10 mouse cellular contexts compared by ENCODE assay signal in the genomic region with DNA sequence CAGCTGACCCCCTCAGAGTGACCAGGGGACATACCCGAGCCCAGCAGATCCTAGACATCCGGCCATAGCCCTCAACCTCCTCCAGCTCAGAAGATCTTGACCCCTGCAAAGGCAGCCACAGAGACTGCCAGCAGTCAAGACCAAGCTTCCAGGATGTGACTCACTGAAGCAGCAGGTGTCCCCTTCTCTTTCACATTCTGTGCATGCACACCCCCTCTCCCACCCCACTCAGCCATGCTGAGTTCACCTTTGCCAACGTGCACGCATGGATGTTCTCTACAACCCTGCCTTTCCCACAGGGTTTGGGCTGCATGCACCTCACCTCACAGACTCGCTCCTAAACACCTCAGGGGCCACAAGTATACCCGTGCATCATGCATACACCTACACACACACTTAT. TPM values are rescaled to one million over a fixed set of nuclear protein-coding genes. Genes with fewer than 3 reads are reported as not detected.
DNase-seq lines count a peak whose midpoint lies in the region; ATAC-seq and TF ChIP-seq lines count a peak whose summit lies in the region.
"Had no signal": no experiment of that assay in that cellular context is flagged by ENCODE, and none has a peak within 500 bp of the region (broad histone marks: within the 10 kb centered on the region; RNA-seq: fewer than 3 reads in every experiment).

No protein-coding gene starts in this region.

- peaks cover 20% of the 10 kb centered on the region for H3K4me1 ChIP-seq in heart, embryonic 12.5 days (replicated peaks)
- peaks cover 51% of the 10 kb centered on the region for H3K4me1 ChIP-seq in liver, postnatal 0 days (ENCODE audit: insufficient read depth)
- H3K4me1 ChIP-seq in midbrain, embryonic 16.5 days (ENCODE audit: control insufficient read depth, insufficient read depth, low read length) = peaks cover 4% of the 10 kb centered on the region; the same call in 1 of the 2 replicates

- TF ChIP-seq EP300 in liver, postnatal 0 days (IDR thresholded peaks at IDR 0.05; ENCODE audit: low read depth) = no peak

- H3K27ac ChIP-seq in heart, embryonic 12.5 days (ENCODE audit: poor library complexity, severe bottlenecking) = 0 out of 2 replicates have a peak overlapping the region, but pooled peaks have one; percentile 1
- peak overlapping the region; percentile 84; the same call in 1 of the 2 replicates for H3K27ac ChIP-seq in liver, postnatal 0 days (ENCODE audit: low read depth)
- no peak overlapping the region for H3K27ac ChIP-seq in midbrain, embryonic 16.5 days (ENCODE audit: low read length)
- H3K27ac ChIP-seq: midbrain, embryonic 13.5 days had no signal

- no peaks in the 10 kb centered on the region for H3K9me3 ChIP-seq in heart, embryonic 12.5 days (replicated peaks)
- no peaks in the 10 kb centered on the region for H3K9me3 ChIP-seq in liver, postnatal 0 days (ENCODE audit: low read length)
- no peaks in the 10 kb centered on the region for H3K9me3 ChIP-seq in midbrain, embryonic 16.5 days (replicated peaks; ENCODE audit: control insufficient read depth, low read length, poor library complexity, severe bottlenecking)
- H3K9me3 ChIP-seq: midbrain, embryonic 13.5 days had no signal

- no peak overlapping the region for H3K9ac ChIP-seq in heart, embryonic 12.5 days
- H3K9ac ChIP-seq in liver, postnatal 0 days (replicated peaks) = no peak overlapping the region; the same call in 1 of the 2 replicates
- H3K9ac ChIP-seq in midbrain, embryonic 16.5 days (ENCODE audit: low read depth, low read length) = no peak overlapping the region
- H3K9ac ChIP-seq: midbrain, embryonic 13.5 days had no signal

- no peaks in the 10 kb centered on the region for H3K36me3 ChIP-seq in heart, embryonic 12.5 days
- H3K36me3 ChIP-seq in liver, postnatal 0 days (replicated peaks; ENCODE audit: insufficient read depth, low read length) = peaks cover 3% of the 10 kb centered on the region; the same call in 1 of the 2 replicates
- no peaks in the 10 kb centered on the region for H3K36me3 ChIP-seq in midbrain, embryonic 16.5 days (ENCODE audit: control insufficient read depth, insufficient read depth, low read length)
- H3K36me3 ChIP-seq: midbrain, embryonic 13.5 days had no signal

- no peak overlapping the region for H3K4me3 ChIP-seq in heart, embryonic 12.5 days
- peak overlapping the region; percentile 18 for H3K4me3 ChIP-seq in liver, postnatal 0 days (ENCODE audit: low read depth, low read length)
- no peak overlapping the region for H3K4me3 ChIP-seq in midbrain, embryonic 16.5 days (ENCODE audit: low read depth, low read length)
- H3K4me3 ChIP-seq: midbrain, embryonic 13.5 days had no signal

- 74% methylated on average over 6 of the region's 6 CpGs for WGBS in heart, embryonic 12.5 days
- WGBS in liver, postnatal 0 days (ENCODE audit: insufficient replicate concordance) = 50% methylated on average over 6 of the region's 6 CpGs
- WGBS in midbrain, embryonic 16.5 days = 81% methylated on average over 6 of the region's 6 CpGs

- no peak for ATAC-seq in heart, embryonic 12.5 days (ENCODE audit: insufficient number of reproducible peaks, low FRiP score)
- ATAC-seq in activated CD4-positive, CD25-positive, alpha-beta regulatory T cell, adult 4 months = peak; percentile 23
- ATAC-seq in liver, postnatal 0 days = no peak
- ATAC-seq in midbrain, embryonic 16.5 days = no peak
- ATAC-seq: midbrain, embryonic 13.5 days had no signal

- peak overlapping the region; percentile 36 for H3K4me2 ChIP-seq in heart, embryonic 12.5 days
- peak overlapping the region; percentile 58 for H3K4me2 ChIP-seq in liver, postnatal 0 days (ENCODE audit: low read depth, low read length)
- H3K4me2 ChIP-seq in midbrain, embryonic 16.5 days (ENCODE audit: low read length) = no peak overlapping the region
- H3K4me2 ChIP-seq: midbrain, embryonic 13.5 days had no signal

- peaks cover 61% of the 10 kb centered on the region for H3K27me3 ChIP-seq in heart, embryonic 12.5 days (replicated peaks)
- H3K27me3 ChIP-seq in liver, postnatal 0 days (ENCODE audit: insufficient read depth, low read length) = peaks cover 3% of the 10 kb centered on the region; the same call in 1 of the 2 replicates
- H3K27me3 ChIP-seq in midbrain, embryonic 16.5 days (ENCODE audit: control insufficient read depth, insufficient read depth, low read depth, low read length) = peaks cover 28% of the 10 kb centered on the region

- no peak for DNase-seq in heart, adult 8-10 months (ENCODE audit: low spot score)
- peak; percentile 83 for DNase-seq in 416B (ENCODE audit: low read depth)
- no peak for DNase-seq in liver, postnatal 0 days
- DNase-seq in testis, postnatal 10 days (ENCODE audit: low spot score) = no peak
- no peak for DNase-seq in right cerebral cortex, postnatal 36 days (ENCODE audit: low spot score in 2 of 2)
- DNase-seq: cerebellum, adult 9-11 months had no signal

- no peak for TF ChIP-seq CTCF in liver, postnatal 0 days (IDR thresholded peaks at IDR 0.05; ENCODE audit: low read depth)

RNA-seq across cellular contexts. Expression of a gene that starts 4.4 kb away (rescaled TPM):
- 2.2 and 2.9 TPM in 2 replicates for polyA plus RNA-seq in heart, embryonic 12.5 days (2016; fragmentation: Nextera tagmentation; extraction: Ambion mirVana)
- 1 to 10 TPM; 4.8 to 6.5 (median 5.6) TPM for total RNA-seq in heart, adult 8-10 months (2022)
- polyA plus RNA-seq in activated CD4-positive, CD25-positive, alpha-beta regulatory T cell, adult 4 months (2017; shearing (Covaris generic)) = 100 to 1,000 TPM; 163 to 179 TPM
- polyA plus RNA-seq in liver, postnatal 0 days (2015; fragmentation: Nextera tagmentation; extraction: Ambion mirVana) = 18.0 and 20.1 TPM in 2 replicates
- polyA plus RNA-seq in midbrain, embryonic 16.5 days (2015; fragmentation: Nextera tagmentation; extraction: Ambion mirVana) = 1.7 and 2.0 TPM in 2 replicates

RNA-seq across cellular contexts. Expression of a gene that starts 18.0 kb away (rescaled TPM):
- 0.41 and 0.50 TPM in 2 replicates for polyA plus RNA-seq in heart, embryonic 12.5 days (2016; fragmentation: Nextera tagmentation; extraction: Ambion mirVana)
- under 1 TPM; 0.19 to 0.35 (median 0.27) TPM for total RNA-seq in heart, adult 8-10 months (2022)
- polyA plus RNA-seq in activated CD4-positive, CD25-positive, alpha-beta regulatory T cell, adult 4 months (2017; shearing (Covaris generic)) = 100 to 1,000 TPM; 365 to 380 TPM
- polyA plus RNA-seq in liver, postnatal 0 days (2015; fragmentation: Nextera tagmentation; extraction: Ambion mirVana) = 1.4 and 1.5 TPM in 2 replicates
- 0.06 TPM in 1 of 2 replicates, not detected in the other for polyA plus RNA-seq in midbrain, embryonic 16.5 days (2015; fragmentation: Nextera tagmentation; extraction: Ambion mirVana)

RNA-seq across cellular contexts. Expression of a gene that starts 21.6 kb away (rescaled TPM):
- polyA plus RNA-seq in heart, embryonic 12.5 days (2016; fragmentation: Nextera tagmentation; extraction: Ambion mirVana) = 0.09 and 0.30 TPM in 2 replicates
- under 1 TPM in 3 of 4 experiments, not detected in 1; 0.08 to 0.41 (median 0.14) TPM for total RNA-seq in heart, adult 8-10 months (2022)
- polyA plus RNA-seq in activated CD4-positive, CD25-positive, alpha-beta regulatory T cell, adult 4 months (2017; shearing (Covaris generic)) = not detected
- 1.4 and 1.8 TPM in 2 replicates for polyA plus RNA-seq in liver, postnatal 0 days (2015; fragmentation: Nextera tagmentation; extraction: Ambion mirVana)
- polyA plus RNA-seq in midbrain, embryonic 16.5 days (2015; fragmentation: Nextera tagmentation; extraction: Ambion mirVana) = 0.28 and 0.42 TPM in 2 replicates

RNA-seq across cellular contexts. Expression of a gene that starts 26.2 kb away (rescaled TPM):
- polyA plus RNA-seq in heart, embryonic 12.5 days (2016; fragmentation: Nextera tagmentation; extraction: Ambion mirVana) = 58.0 and 65.9 TPM in 2 replicates
- total RNA-seq in heart, adult 8-10 months (2022) = 10 to 100 TPM; 28.0 to 35.8 (median 29.7) TPM
- 1 to 10 TPM; 5.2 to 5.3 TPM for polyA plus RNA-seq in activated CD4-positive, CD25-positive, alpha-beta regulatory T cell, adult 4 months (2017; shearing (Covaris generic))
- polyA plus RNA-seq in liver, postnatal 0 days (2015; fragmentation: Nextera tagmentation; extraction: Ambion mirVana) = 57.9 and 71.0 TPM in 2 replicates
- polyA plus RNA-seq in midbrain, embryonic 16.5 days (2015; fragmentation: Nextera tagmentation; extraction: Ambion mirVana) = 81.6 and 82.6 TPM in 2 replicates

RNA-seq across cellular contexts. Expression of a gene that starts 35.1 kb away (rescaled TPM):
- polyA plus RNA-seq in heart, embryonic 12.5 days (2016; fragmentation: Nextera tagmentation; extraction: Ambion mirVana) = 2.0 and 2.5 TPM in 2 replicates
- total RNA-seq in heart, adult 8-10 months (2022) = not detected
- 10 to 100 TPM in 1 of 2 experiments, 1 to 10 TPM in 1; 6.4 to 11.9 TPM for polyA plus RNA-seq in activated CD4-positive, CD25-positive, alpha-beta regulatory T cell, adult 4 months (2017; shearing (Covaris generic))
- 0.15 and 0.34 TPM in 2 replicates for polyA plus RNA-seq in liver, postnatal 0 days (2015; fragmentation: Nextera tagmentation; extraction: Ambion mirVana)
- polyA plus RNA-seq in midbrain, embryonic 16.5 days (2015; fragmentation: Nextera tagmentation; extraction: Ambion mirVana) = 59.5 and 65.7 TPM in 2 replicates

Comparison
In these comparisons a context has a peak if more than half of its experiments do, and no peak if none do; other contexts are left out.
1. RNA of a gene that starts 18.0 kb away (polyA plus RNA-seq): 365 to 380 TPM in activated CD4-positive, CD25-positive, alpha-beta regulatory T cell, adult 4 months; 1.4 to 1.5 TPM in liver, postnatal 0 days, 0.41 to 0.50 TPM in heart, embryonic 12.5 days and 0.06 TPM in midbrain, embryonic 16.5 days; every median in the first group is over 100 times any median in the second.